Comparison of ENCODE assay signal across 11 mouse cellular contexts in the genomic region with DNA sequence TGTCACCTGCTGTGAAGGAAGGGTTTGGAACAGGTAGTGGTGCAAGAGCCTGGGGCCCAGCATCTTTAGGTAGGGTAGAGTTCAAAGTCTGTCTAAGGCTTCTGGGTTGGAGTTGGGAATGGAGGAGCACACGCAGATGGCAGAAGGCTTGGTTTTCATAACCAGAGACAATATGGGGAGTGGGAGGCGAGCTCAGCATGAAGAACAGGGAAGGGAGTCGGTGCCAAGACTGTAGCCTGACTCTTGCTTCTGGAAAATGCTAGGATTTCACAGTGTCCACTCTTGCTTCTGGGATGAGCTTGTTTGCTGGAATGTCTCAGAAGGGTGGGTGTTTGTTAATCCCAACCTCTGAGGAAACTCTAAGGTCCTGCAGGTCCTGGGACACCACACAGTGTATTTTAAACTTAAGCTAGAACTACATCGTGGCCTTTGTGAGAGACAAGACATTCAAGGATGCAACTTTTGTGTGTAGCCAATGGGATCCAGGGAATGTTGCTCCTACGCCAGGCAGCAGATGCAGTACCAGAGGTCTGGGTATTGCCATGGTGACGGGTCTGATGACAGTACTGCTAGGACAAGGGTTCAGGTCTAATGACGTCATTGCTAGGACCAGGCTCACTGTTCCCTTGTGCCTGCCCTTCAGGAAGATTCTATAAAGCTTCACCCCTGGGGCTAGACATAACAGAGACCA.
"Had no signal": no experiment of that assay in that cellular context is flagged by ENCODE, and none has a peak within 500 bp of the region (broad histone marks: within the 10 kb centered on the region; RNA-seq: fewer than 3 reads in every experiment).

No protein-coding gene starts in this region.

- H3K27ac ChIP-seq: limb, embryonic 13.5 days; liver, embryonic 14.5 days had no signal

- ATAC-seq: inflammation-experienced regulatory T-cells, adult 6 months; intestine, postnatal 0 days had no signal

- H3K4me1 ChIP-seq: limb, embryonic 13.5 days had no signal

- H3K4me3 ChIP-seq: limb, embryonic 13.5 days had no signal

- DNase-seq: kidney, postnatal 10 days; kidney, postnatal 4 days; left cerebral cortex, postnatal 4 days; lung, adult 18-20 months; midbrain, embryonic 14.5 days; right cerebral cortex, postnatal 14 days; thymus, postnatal 4 days had no signal

- H3K9ac ChIP-seq: limb, embryonic 13.5 days; liver, embryonic 14.5 days had no signal

- H3K9me3 ChIP-seq: limb, embryonic 13.5 days had no signal

- H3K4me2 ChIP-seq: limb, embryonic 13.5 days had no signal

- H3K27me3 ChIP-seq: limb, embryonic 13.5 days had no signal

- H3K36me3 ChIP-seq: limb, embryonic 13.5 days had no signal
